Mouse (Mus musculus) ES-E14 (cell line): ENCODE data around the gene Cerk.

Experiments
- CHD2 ChIP-seq: IDR thresholded peaks from 2 replicates; pipeline ENCODE4 v1.6.1; 2014; ENCODE audit warnings: mild to moderate bottlenecking, low read depth, low read length, inconsistent platforms
- MAFK ChIP-seq: IDR thresholded peaks from 2 replicates; pipeline ENCODE4 v1.6.1; 2014; ENCODE audit warnings: mild to moderate bottlenecking, low read depth, low read length, inconsistent platforms; ENCODE audit not compliant: insufficient read depth
- ZC3H11A ChIP-seq: IDR thresholded peaks from 2 replicates; pipeline ENCODE4 v1.6.1; 2012; ENCODE audit warnings: low read depth, mild to moderate bottlenecking, inconsistent platforms, low read length, borderline replicate concordance

- TF ChIP-seq ZC3H11A (no peak), MAFK (no peak), CHD2 (no peak)
Observed at GRCm38 (mm10) chr15:86234001-86234400, 48.1 kb upstream of the Cerk start.
